ENCODE assay signal across 16 mouse cellular contexts in genomic region chr11:24095656-24096353, GRCm38 (mm10). TPM values are rescaled to one million over a fixed set of nuclear protein-coding genes. Genes with fewer than 3 reads are reported as not detected.
A peak's percentile ranks its signal among the peaks of the same experiment; 100 is the strongest.
DNase-seq lines count a peak whose midpoint lies in the region; ATAC-seq and TF ChIP-seq lines count a peak whose summit lies in the region.
"Had no signal": no experiment of that assay in that cellular context is flagged by ENCODE, and none has a peak within 500 bp of the region (broad histone marks: within the 10 kb centered on the region; RNA-seq: fewer than 3 reads in every experiment).

No protein-coding gene starts in this region.

- peak overlapping the region; percentile 28 for H3K4me2 ChIP-seq in lung, embryonic 14.5 days
- H3K4me2 ChIP-seq in hindbrain, embryonic 15.5 days: peak overlapping the region; percentile 48
- peak overlapping the region; percentile 44 for H3K4me2 ChIP-seq in neural tube, embryonic 13.5 days
- H3K4me2 ChIP-seq: kidney, embryonic 15.5 days had no signal

- no peak for DNase-seq in lung, embryonic 14.5 days
- DNase-seq in lung, postnatal 25 days (ENCODE audit: low spot score): no peak
- DNase-seq in forebrain, embryonic 10.5 days (ENCODE audit: extremely low spot score, low spot score): no peak
- DNase-seq in right cerebral cortex, postnatal 10 days (ENCODE audit: low spot score in 2 of 2): no peak
- DNase-seq in B cell, adult 2 months: no peak
- no peak for DNase-seq in left cerebral cortex, adult 18-20 months (ENCODE audit: low spot score in 2 of 2)
- DNase-seq: adrenal gland, adult 8-10 months; heart, adult 18-20 months had no signal

- peaks cover 46% of the 10 kb centered on the region for H3K4me1 ChIP-seq in lung, embryonic 14.5 days (ENCODE audit: insufficient read depth)
- H3K4me1 ChIP-seq in forebrain, embryonic 10.5 days: peaks cover 94% of the 10 kb centered on the region
- peaks cover 87% of the 10 kb centered on the region for H3K4me1 ChIP-seq in hindbrain, embryonic 15.5 days (replicated peaks)
- H3K4me1 ChIP-seq in neural tube, embryonic 13.5 days (replicated peaks): peaks cover 94% of the 10 kb centered on the region

- no peaks in the 10 kb centered on the region for H3K27me3 ChIP-seq in lung, embryonic 14.5 days (ENCODE audit: insufficient read depth, low read length)
- H3K27me3 ChIP-seq in forebrain, embryonic 10.5 days (ENCODE audit: poor library complexity, severe bottlenecking): peaks cover 9% of the 10 kb centered on the region; the same call in 1 of the 2 replicates
- no peaks in the 10 kb centered on the region for H3K27me3 ChIP-seq in hindbrain, embryonic 15.5 days
- H3K27me3 ChIP-seq in neural tube, embryonic 13.5 days: no peaks in the 10 kb centered on the region
- H3K27me3 ChIP-seq: CH12.LX; liver, embryonic 15.5 days had no signal

- no peak overlapping the region for H3K27ac ChIP-seq in lung, embryonic 14.5 days (ENCODE audit: low read depth)
- H3K27ac ChIP-seq in forebrain, embryonic 10.5 days: peak overlapping the region; percentile 72; the same call in 1 of the 2 replicates
- peak overlapping the region; percentile 67 for H3K27ac ChIP-seq in hindbrain, embryonic 15.5 days (replicated peaks)
- H3K27ac ChIP-seq in neural tube, embryonic 13.5 days (replicated peaks): peak overlapping the region; percentile 88
- H3K27ac ChIP-seq: kidney, embryonic 15.5 days had no signal

- TF ChIP-seq CTCF in lung, embryonic 14.5 days (IDR thresholded peaks at IDR 0.05; ENCODE audit: low read depth): no peak

- no peaks in the 10 kb centered on the region; the same call in 1 of the 2 replicates for H3K36me3 ChIP-seq in lung, embryonic 14.5 days (ENCODE audit: insufficient read depth)
- H3K36me3 ChIP-seq in forebrain, embryonic 10.5 days (replicated peaks): peaks cover 18% of the 10 kb centered on the region
- no peaks in the 10 kb centered on the region for H3K36me3 ChIP-seq in hindbrain, embryonic 15.5 days
- no peaks in the 10 kb centered on the region; the same call in 1 of the 2 replicates for H3K36me3 ChIP-seq in neural tube, embryonic 13.5 days
- H3K36me3 ChIP-seq: kidney, embryonic 15.5 days had no signal

- no peaks in the 10 kb centered on the region for H3K9me3 ChIP-seq in lung, embryonic 14.5 days (ENCODE audit: low read depth, low read length)
- H3K9me3 ChIP-seq in forebrain, embryonic 10.5 days: no peaks in the 10 kb centered on the region
- H3K9me3 ChIP-seq in hindbrain, embryonic 15.5 days: no peaks in the 10 kb centered on the region
- no peaks in the 10 kb centered on the region for H3K9me3 ChIP-seq in neural tube, embryonic 13.5 days
- H3K9me3 ChIP-seq: kidney, embryonic 15.5 days; liver, embryonic 15.5 days had no signal

- H3K4me3 ChIP-seq in lung, embryonic 14.5 days (ENCODE audit: low read depth, low read length): no peak overlapping the region
- H3K4me3 ChIP-seq in forebrain, embryonic 10.5 days: no peak overlapping the region
- peak overlapping the region; percentile 16; the same call in 1 of the 2 replicates for H3K4me3 ChIP-seq in hindbrain, embryonic 15.5 days
- peak overlapping the region; percentile 15; the same call in 1 of the 2 replicates for H3K4me3 ChIP-seq in neural tube, embryonic 13.5 days
- H3K4me3 ChIP-seq: kidney, embryonic 15.5 days; liver, embryonic 15.5 days had no signal

- 67% methylated on average over 7 of the region's 7 CpGs for WGBS in lung, embryonic 14.5 days
- WGBS in forebrain, embryonic 10.5 days: 71% methylated on average over 7 of the region's 7 CpGs
- WGBS in hindbrain, embryonic 15.5 days: 41% methylated on average over 7 of the region's 7 CpGs
- WGBS in neural tube, embryonic 13.5 days: 29% methylated on average over 7 of the region's 7 CpGs

- no peak overlapping the region for H3K9ac ChIP-seq in lung, embryonic 14.5 days
- no peak overlapping the region for H3K9ac ChIP-seq in hindbrain, embryonic 15.5 days
- peak overlapping the region; percentile 65 for H3K9ac ChIP-seq in neural tube, embryonic 13.5 days
- H3K9ac ChIP-seq: kidney, embryonic 15.5 days; liver, embryonic 15.5 days had no signal

- ATAC-seq in lung, embryonic 14.5 days (ENCODE audit: insufficient read depth): no peak
- ATAC-seq in hindbrain, embryonic 15.5 days (ENCODE audit: low FRiP score, low read depth): no peak
- ATAC-seq in neural tube, embryonic 13.5 days (ENCODE audit: low read depth): no peak

RNA-seq across cellular contexts. Expression of gene Bcl11a, which starts 17.9 kb away (rescaled TPM):
- 18.6 and 21.1 TPM in 2 replicates for polyA plus RNA-seq in lung, embryonic 14.5 days (2014; fragmentation: Nextera tagmentation; extraction: Ambion mirVana)
- 37.6 and 44.1 TPM in 2 replicates for polyA plus RNA-seq in forebrain, embryonic 10.5 days (2016; fragmentation: Nextera tagmentation; extraction: Ambion mirVana)
- 93.1 and 116 TPM in 2 replicates for polyA plus RNA-seq in hindbrain, embryonic 15.5 days (2015; fragmentation: Nextera tagmentation; extraction: Ambion mirVana)
- polyA plus RNA-seq in neural tube, embryonic 13.5 days (2015; fragmentation: Nextera tagmentation; extraction: Ambion mirVana): 125 and 131 TPM in 2 replicates
- total RNA-seq in left cerebral cortex, adult 18-20 months (2021): 10 to 100 TPM; 87.2 to 93.6 TPM

RNA-seq across cellular contexts. Expression of gene A830031A19Rik, which starts 21.0 kb away (rescaled TPM):
- not detected in 2 replicates for polyA plus RNA-seq in lung, embryonic 14.5 days (2014; fragmentation: Nextera tagmentation; extraction: Ambion mirVana)
- polyA plus RNA-seq in forebrain, embryonic 10.5 days (2016; fragmentation: Nextera tagmentation; extraction: Ambion mirVana): not detected in 2 replicates
- not detected in 2 replicates for polyA plus RNA-seq in hindbrain, embryonic 15.5 days (2015; fragmentation: Nextera tagmentation; extraction: Ambion mirVana)
- polyA plus RNA-seq in neural tube, embryonic 13.5 days (2015; fragmentation: Nextera tagmentation; extraction: Ambion mirVana): not detected in 2 replicates
- total RNA-seq in left cerebral cortex, adult 18-20 months (2021): 1 to 10 TPM; 1.1 to 1.4 TPM
- total RNA-seq: adrenal gland, adult 8-10 months; CH12.LX; common myeloid progenitor, adult 5-6 weeks; heart, adult 18-20 months; heart, postnatal 25 days had no signal
- polyA plus RNA-seq: kidney, embryonic 15.5 days; liver, embryonic 15.5 days; small intestine, adult 2 months had no signal

Comparison
In these comparisons a context has a peak if more than half of its experiments do, and no peak if none do; other contexts are left out.
1. H3K4me3 ChIP-seq: peak in hindbrain, embryonic 15.5 days (single experiment) and neural tube, embryonic 13.5 days (single experiment); none in lung, embryonic 14.5 days (single experiment) and forebrain, embryonic 10.5 days (single experiment).
2. Peak in every context shown above with its lines, with median percentiles within 50 percentile points of each other: H3K4me2 ChIP-seq.